Mouse (Mus musculus): ENCODE measurements around the gene Mlip.
A peak's percentile ranks its signal among the peaks of the same experiment; 100 is the strongest.

Mlip gene

GRCm38 (mm10) chr9:77347704-77348103, 5.1 kb downstream of the Mlip start:
- no peak for DNase-seq (ENCODE audit: low spot score)

GRCm38 (mm10) chr9:77344318-77344717, 8.5 kb downstream of the Mlip start:
- no peak for DNase-seq (ENCODE audit: low spot score)

GRCm38 (mm10) chr9:77340159-77340862, 12.5 kb downstream of the Mlip start:
- DNase-seq (ENCODE audit: low spot score) = peak; percentile 39

GRCm38 (mm10) chr9:77339571-77340148, 13.1 kb downstream of the Mlip start:
- DNase-seq (ENCODE audit: low spot score) = no peak

- DNase-seq (ENCODE audit: low spot score) = no peak
Observed at GRCm38 (mm10) chr9:77335370-77335769, 17.4 kb downstream of the Mlip start.

- DNase-seq (ENCODE audit: low spot score) = no peak
Observed at GRCm38 (mm10) chr9:77318346-77318745, 34.4 kb downstream of the Mlip start.

- DNase-seq (ENCODE audit: low spot score) = no peak
Observed at GRCm38 (mm10) chr9:77310548-77310947, 42.2 kb downstream of the Mlip start.

- no peak for DNase-seq (ENCODE audit: low spot score)
Observed at GRCm38 (mm10) chr9:77305417-77305816, 47.4 kb downstream of the Mlip start.

GRCm38 (mm10) chr9:77302340-77302739, 50.4 kb downstream of the Mlip start:
- DNase-seq (ENCODE audit: low spot score) = no peak

GRCm38 (mm10) chr9:77287958-77288357, 64.8 kb downstream of the Mlip start:
- no peak for DNase-seq (ENCODE audit: low spot score)

- no peak for DNase-seq (ENCODE audit: low spot score)
Observed at GRCm38 (mm10) chr9:77279371-77279770, 73.4 kb downstream of the Mlip start.

- no peak for DNase-seq (ENCODE audit: low spot score)
Observed at GRCm38 (mm10) chr9:77278055-77278454, 74.7 kb downstream of the Mlip start.

- DNase-seq (ENCODE audit: low spot score) = no peak
Observed at GRCm38 (mm10) chr9:77277270-77277669, 75.5 kb downstream of the Mlip start.

GRCm38 (mm10) chr9:77276451-77277154, 76.2 kb downstream of the Mlip start:
- DNase-seq (ENCODE audit: low spot score) = peak; percentile 6

- no peak for DNase-seq (ENCODE audit: low spot score)
Observed at GRCm38 (mm10) chr9:77272727-77273126, 80.0 kb downstream of the Mlip start.

GRCm38 (mm10) chr9:77265268-77266017, 87.3 kb downstream of the Mlip start:
- no peak for DNase-seq (ENCODE audit: low spot score)

GRCm38 (mm10) chr9:77259052-77259451, 93.7 kb downstream of the Mlip start:
- no peak for DNase-seq (ENCODE audit: low spot score)

GRCm38 (mm10) chr9:77258265-77258664, 94.5 kb downstream of the Mlip start:
- DNase-seq (ENCODE audit: low spot score) = no peak

GRCm38 (mm10) chr9:77254514-77254913, 98.3 kb downstream of the Mlip start:
- DNase-seq (ENCODE audit: low spot score) = no peak

- no peak for DNase-seq (ENCODE audit: low spot score)
Observed at GRCm38 (mm10) chr9:77252761-77253160, 100.0 kb downstream of the Mlip start.

GRCm38 (mm10) chr9:77252134-77252533, 100.6 kb downstream of the Mlip start:
- DNase-seq (ENCODE audit: low spot score) = no peak

GRCm38 (mm10) chr9:77251511-77252112, 101.2 kb downstream of the Mlip start:
- no peak for DNase-seq (ENCODE audit: low spot score)

Measured in embryo, embryonic 10.5 days (tissue).